Mouse (Mus musculus): ENCODE results near the gene Crebl2. TPM values are rescaled to one million over a fixed set of nuclear protein-coding genes. Genes with fewer than 3 reads are reported as not detected.

Crebl2 gene
- polyA plus RNA-seq, 1 experiment from 2014 or later = 1.3 TPM

- no peaks in the 10 kb centered on the region for H3K9me3 ChIP-seq (replicated peaks; ENCODE audit: control insufficient read depth, low read length)
- no peaks in the 10 kb centered on the region for H3K27me3 ChIP-seq (ENCODE audit: control insufficient read depth, insufficient read depth, low read length)
- WGBS (ENCODE audit: insufficient replicate concordance) = 89% methylated on average over 2 of the region's 2 CpGs
- ATAC-seq (replicated peaks; ENCODE audit: insufficient number of reproducible peaks, low FRiP score, low TSS enrichment) = no peak
- no peak overlapping the region for H3K9ac ChIP-seq (ENCODE audit: low read depth, low read length)
- H3K4me3 ChIP-seq (ENCODE audit: low read depth, low read length) = no peak overlapping the region
- no peak overlapping the region for H3K4me2 ChIP-seq
- H3K4me1 ChIP-seq (ENCODE audit: control insufficient read depth, insufficient read depth, low read length) = peaks cover 11% of the 10 kb centered on the region
- no peaks in the 10 kb centered on the region for H3K36me3 ChIP-seq (ENCODE audit: control insufficient read depth, insufficient read depth, low read length)
- H3K27ac ChIP-seq (ENCODE audit: low read depth, low read length) = no peak overlapping the region
These were observed 55.6 kb downstream of the Crebl2 start for GRCm38 (mm10) chr6:134885515-134885914.

GRCm38 (mm10) chr6:134886475-134886874 is 56.5 kb downstream of the Crebl2 start:
- WGBS (ENCODE audit: insufficient replicate concordance) = 72% methylated on average over 8 of the region's 8 CpGs
- no peak overlapping the region for H3K4me3 ChIP-seq (ENCODE audit: low read depth, low read length)

GRCm38 (mm10) chr6:134887008-134887407 is 57.1 kb downstream of the Crebl2 start:
- no peaks in the 10 kb centered on the region for H3K27me3 ChIP-seq (ENCODE audit: control insufficient read depth, insufficient read depth, low read length)
- no peak overlapping the region; the same call in 1 of the 2 replicates for H3K4me3 ChIP-seq (ENCODE audit: low read depth, low read length)
- H3K9me3 ChIP-seq (replicated peaks; ENCODE audit: control insufficient read depth, low read length) = no peaks in the 10 kb centered on the region
- no peaks in the 10 kb centered on the region for H3K36me3 ChIP-seq (ENCODE audit: control insufficient read depth, insufficient read depth, low read length)
- H3K4me2 ChIP-seq = peak overlapping the region; percentile 54
- no peak for ATAC-seq (replicated peaks; ENCODE audit: insufficient number of reproducible peaks, low FRiP score, low TSS enrichment)
- H3K27ac ChIP-seq (ENCODE audit: low read depth, low read length) = no peak overlapping the region
- peaks cover 11% of the 10 kb centered on the region for H3K4me1 ChIP-seq (ENCODE audit: control insufficient read depth, insufficient read depth, low read length)
- no peak overlapping the region for H3K9ac ChIP-seq (ENCODE audit: low read depth, low read length)
- 46% methylated on average over 5 of the region's 5 CpGs for WGBS (ENCODE audit: insufficient replicate concordance)

More at GRCm38 (mm10) chr6:134886475-134886874, 56.5 kb downstream of the Crebl2 start:
- Histone ChIP-seq H3K27ac (ENCODE audit: low read depth, low read length) (no peak overlapping the region), H3K27me3 (ENCODE audit: control insufficient read depth, insufficient read depth, low read length) (no peaks in the 10 kb centered on the region), H3K9ac (ENCODE audit: low read depth, low read length) (no peak overlapping the region), H3K36me3 (ENCODE audit: control insufficient read depth, insufficient read depth, low read length) (no peaks in the 10 kb centered on the region), H3K4me2 (no peak overlapping the region), H3K9me3 (replicated peaks; ENCODE audit: control insufficient read depth, low read length) (no peaks in the 10 kb centered on the region), H3K4me1 (ENCODE audit: control insufficient read depth, insufficient read depth, low read length) (peaks cover 11% of the 10 kb centered on the region)
- ATAC-seq (replicated peaks; ENCODE audit: insufficient number of reproducible peaks, low FRiP score, low TSS enrichment) = no peak

- Histone ChIP-seq H3K27ac (ENCODE audit: low read depth, low read length) (no peak overlapping the region), H3K4me1 (ENCODE audit: control insufficient read depth, insufficient read depth, low read length) (peaks cover 11% of the 10 kb centered on the region), H3K9ac (ENCODE audit: low read depth, low read length) (no peak overlapping the region), H3K9me3 (replicated peaks; ENCODE audit: control insufficient read depth, low read length) (no peaks in the 10 kb centered on the region), H3K36me3 (ENCODE audit: control insufficient read depth, insufficient read depth, low read length) (no peaks in the 10 kb centered on the region), H3K4me3 (ENCODE audit: low read depth, low read length) (peak overlapping the region; percentile 12), H3K27me3 (ENCODE audit: control insufficient read depth, insufficient read depth, low read length) (no peaks in the 10 kb centered on the region), H3K4me2 (peak overlapping the region; percentile 54)
- no peak for ATAC-seq (replicated peaks; ENCODE audit: insufficient number of reproducible peaks, low FRiP score, low TSS enrichment)
- WGBS (ENCODE audit: insufficient replicate concordance) = under 1% methylated on average over 10 of the region's 10 CpGs
These were observed 57.9 kb downstream of the Crebl2 start for GRCm38 (mm10) chr6:134887711-134888449.

- peaks cover 11% of the 10 kb centered on the region for H3K4me1 ChIP-seq (ENCODE audit: control insufficient read depth, insufficient read depth, low read length)
- H3K27ac ChIP-seq (ENCODE audit: low read depth, low read length) = no peak overlapping the region
- no peak overlapping the region for H3K9ac ChIP-seq (ENCODE audit: low read depth, low read length)
- H3K4me2 ChIP-seq = no peak overlapping the region
- ATAC-seq (replicated peaks; ENCODE audit: insufficient number of reproducible peaks, low FRiP score, low TSS enrichment) = no peak
- no peak overlapping the region for H3K4me3 ChIP-seq (ENCODE audit: low read depth, low read length)
- H3K9me3 ChIP-seq (replicated peaks; ENCODE audit: control insufficient read depth, low read length) = no peaks in the 10 kb centered on the region
- no peaks in the 10 kb centered on the region for H3K27me3 ChIP-seq (ENCODE audit: control insufficient read depth, insufficient read depth, low read length)
- H3K36me3 ChIP-seq (ENCODE audit: control insufficient read depth, insufficient read depth, low read length) = no peaks in the 10 kb centered on the region
- 8% methylated on average over 4 of the region's 4 CpGs for WGBS (ENCODE audit: insufficient replicate concordance)
These were observed 58.6 kb downstream of the Crebl2 start for GRCm38 (mm10) chr6:134888563-134889017.

GRCm38 (mm10) chr6:134889763-134890162 is 59.8 kb downstream of the Crebl2 start:
- WGBS (ENCODE audit: insufficient replicate concordance) = 72% methylated on average over 1 of the region's 1 CpGs
- Histone ChIP-seq H3K9me3 (replicated peaks; ENCODE audit: control insufficient read depth, low read length) (no peaks in the 10 kb centered on the region), H3K27ac (ENCODE audit: low read depth, low read length) (no peak overlapping the region), H3K4me2 (no peak overlapping the region), H3K4me1 (ENCODE audit: control insufficient read depth, insufficient read depth, low read length) (peaks cover 11% of the 10 kb centered on the region), H3K9ac (ENCODE audit: low read depth, low read length) (no peak overlapping the region), H3K27me3 (ENCODE audit: control insufficient read depth, insufficient read depth, low read length) (no peaks in the 10 kb centered on the region), H3K4me3 (ENCODE audit: low read depth, low read length) (no peak overlapping the region), H3K36me3 (ENCODE audit: control insufficient read depth, insufficient read depth, low read length) (no peaks in the 10 kb centered on the region)
- ATAC-seq (replicated peaks; ENCODE audit: insufficient number of reproducible peaks, low FRiP score, low TSS enrichment) = no peak

GRCm38 (mm10) chr6:134890436-134890835 is 60.5 kb downstream of the Crebl2 start:
- Histone ChIP-seq H3K4me1 (ENCODE audit: control insufficient read depth, insufficient read depth, low read length) (peaks cover 11% of the 10 kb centered on the region), H3K27me3 (ENCODE audit: control insufficient read depth, insufficient read depth, low read length) (no peaks in the 10 kb centered on the region), H3K36me3 (ENCODE audit: control insufficient read depth, insufficient read depth, low read length) (no peaks in the 10 kb centered on the region), H3K27ac (ENCODE audit: low read depth, low read length) (no peak overlapping the region), H3K9me3 (replicated peaks; ENCODE audit: control insufficient read depth, low read length) (no peaks in the 10 kb centered on the region), H3K4me3 (ENCODE audit: low read depth, low read length) (no peak overlapping the region), H3K9ac (ENCODE audit: low read depth, low read length) (no peak overlapping the region), H3K4me2 (no peak overlapping the region)
- WGBS (ENCODE audit: insufficient replicate concordance) = 70% methylated on average over 7 of the region's 7 CpGs
- no peak for ATAC-seq (replicated peaks; ENCODE audit: insufficient number of reproducible peaks, low FRiP score, low TSS enrichment)

- Histone ChIP-seq H3K27ac (ENCODE audit: low read depth, low read length) (peak overlapping the region; percentile 100; the same call in 1 of the 2 replicates), H3K27me3 (ENCODE audit: control insufficient read depth, insufficient read depth, low read length) (no peaks in the 10 kb centered on the region), H3K4me2 (peak overlapping the region; percentile 82), H3K36me3 (ENCODE audit: control insufficient read depth, insufficient read depth, low read length) (no peaks in the 10 kb centered on the region), H3K4me1 (ENCODE audit: control insufficient read depth, insufficient read depth, low read length) (peaks cover 7% of the 10 kb centered on the region; the same call in 1 of the 2 replicates), H3K9ac (ENCODE audit: low read depth, low read length) (peak overlapping the region; percentile 97), H3K9me3 (replicated peaks; ENCODE audit: control insufficient read depth, low read length) (no peaks in the 10 kb centered on the region), H3K4me3 (ENCODE audit: low read depth, low read length) (peak overlapping the region; percentile 70)
- 54% methylated on average over 15 of the region's 15 CpGs for WGBS (ENCODE audit: insufficient replicate concordance)
- ATAC-seq (replicated peaks; ENCODE audit: insufficient number of reproducible peaks, low FRiP score, low TSS enrichment) = no peak
These were observed 66.8 kb downstream of the Crebl2 start for GRCm38 (mm10) chr6:134896570-134897436.
